In the genomic region with DNA sequence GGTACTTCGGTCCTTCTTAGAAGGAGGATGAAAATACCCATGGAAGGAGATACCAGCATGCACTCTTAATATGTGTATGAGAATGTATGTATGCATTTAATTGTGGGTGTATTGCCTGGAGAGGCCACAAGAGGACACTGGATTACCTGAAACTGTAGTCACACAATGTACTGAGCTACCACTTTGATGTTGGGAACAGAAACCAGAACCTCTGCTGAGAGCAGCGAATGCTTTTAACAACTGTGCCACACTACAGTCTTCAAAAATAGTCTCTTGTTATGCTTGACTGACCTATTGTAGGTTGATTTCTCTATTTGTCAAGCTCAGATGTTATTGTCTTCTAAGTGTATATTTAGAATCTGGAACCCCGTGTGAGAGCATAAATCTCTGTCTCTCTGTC, we compare ENCODE assay signal across 17 mouse cellular contexts.
A peak's percentile ranks its signal among the peaks of the same experiment; 100 is the strongest.
DNase-seq lines count a peak whose midpoint lies in the region; TF ChIP-seq lines count a peak whose summit lies in the region.
"Had no signal": no experiment of that assay in that cellular context is flagged by ENCODE, and none has a peak within 500 bp of the region (broad histone marks: within the 10 kb centered on the region; RNA-seq: fewer than 3 reads in every experiment).

No protein-coding gene starts in this region.

- no peak for TF ChIP-seq POLR2A in cerebellum, adult 2 months (IDR thresholded peaks at IDR 0.05; ENCODE audit: borderline replicate concordance, insufficient read depth, low read length)

- H3K4me3 ChIP-seq in cerebellum, adult 2 months (replicated peaks; ENCODE audit: insufficient read depth, low read depth, low read length): no peak overlapping the region
- H3K4me3 ChIP-seq: embryonic facial prominence, embryonic 12.5 days; forebrain, embryonic 12.5 days; heart, embryonic 13.5 days; hindbrain, embryonic 15.5 days had no signal

- H3K27ac ChIP-seq in cerebellum, adult 2 months (ENCODE audit: insufficient read depth, low read length): no peak overlapping the region
- H3K27ac ChIP-seq: embryonic facial prominence, embryonic 12.5 days; forebrain, embryonic 12.5 days; heart, embryonic 13.5 days; hindbrain, embryonic 15.5 days had no signal

- H3K27me3 ChIP-seq in cerebellum, adult 2 months (ENCODE audit: control insufficient read depth, insufficient read depth, low read length): no peaks in the 10 kb centered on the region
- H3K27me3 ChIP-seq: embryonic facial prominence, embryonic 12.5 days; forebrain, embryonic 12.5 days; heart, embryonic 13.5 days; hindbrain, embryonic 15.5 days had no signal

- peak; percentile 3 for DNase-seq in embryo, embryonic 10 days (ENCODE audit: low spot score)
- DNase-seq in embryo, embryonic 11 days: no peak
- peak; percentile 40 for DNase-seq in 416B (ENCODE audit: low read depth)
- peak; percentile 38 for DNase-seq in ES-CJ7 (ENCODE audit: low read depth, low spot score)
- DNase-seq in ZHBTc4 (ENCODE audit: low read depth, low spot score): peak; percentile 24
- no peak for DNase-seq in cerebellum, adult 2 months
- no peak for DNase-seq in thymus, postnatal 0 days (ENCODE audit: low spot score)
- DNase-seq: adrenal gland, postnatal 14 days; cerebellum, adult 18-20 months; cerebellum, postnatal 10 days; gastrocnemius, postnatal 14 days; heart, postnatal 36 days; kidney, adult 2 months had no signal

- WGBS in cerebellum, adult 2 months: 68% methylated on average over 3 of the region's 3 CpGs

- TF ChIP-seq CTCF in cerebellum, adult 2 months (IDR thresholded peaks at IDR 0.05; ENCODE audit: borderline replicate concordance, insufficient read depth, low read depth, low read length): no peak

- H3K4me1 ChIP-seq in cerebellum, adult 2 months (ENCODE audit: control insufficient read depth, insufficient read depth, low read length): no peaks in the 10 kb centered on the region
- H3K4me1 ChIP-seq: embryonic facial prominence, embryonic 12.5 days; forebrain, embryonic 12.5 days; heart, embryonic 13.5 days; hindbrain, embryonic 15.5 days had no signal

Comparison
In these comparisons a context has a peak if more than half of its experiments do, and no peak if none do; other contexts are left out.
1. DNase-seq: peak in embryo, embryonic 10 days (single experiment), 416B (single experiment), ES-CJ7 (single experiment) and ZHBTc4 (single experiment); none in embryo, embryonic 11 days (single experiment), cerebellum, adult 2 months (0 of 2) and thymus, postnatal 0 days (single experiment).